Mouse (Mus musculus) neural tube, embryonic 11.5 days (tissue): Measurements from ENCODE around the gene Mn1. TPM values are rescaled to one million over a fixed set of nuclear protein-coding genes. Genes with fewer than 3 reads are reported as not detected.

Source experiments
- ATAC-seq: fragments of 200-750 bp; cut with Nextera tagmentation; 2 replicates; pipeline ENCODE4 v1.8.0; 2017; ENCODE audit warnings: moderate number of reproducible peaks, mild to moderate bottlenecking, moderate TSS enrichment, moderate library complexity; ENCODE audit not compliant: insufficient read depth, low FRiP score, low TSS enrichment
- DNase-seq: peaks from one replicate; pipeline ENCODE4 v3.0.0-alpha.2; 2015; ENCODE audit warnings: low spot score
- H3K27ac ChIP-seq: fragments of 300-500 bp; sonication (generic); 2 replicates; pipeline ENCODE4 v1.5.1; 2014; ENCODE audit warnings: low read depth, mild to moderate bottlenecking, low read length
- H3K27me3 ChIP-seq: fragments of 300-500 bp; sonication (generic); 2 replicates; pipeline ENCODE4 v1.6.1; 2014; ENCODE audit warnings: mild to moderate bottlenecking, low read length, mixed read lengths; ENCODE audit not compliant: control insufficient read depth, insufficient read depth
- H3K36me3 ChIP-seq: fragments of 300-500 bp; sonication (generic); 2 replicates; pipeline ENCODE4 v1.6.1; 2014; ENCODE audit warnings: mild to moderate bottlenecking, low read length, moderate library complexity, mixed read lengths; ENCODE audit not compliant: control insufficient read depth, insufficient read depth
- H3K4me1 ChIP-seq: fragments of 300-500 bp; sonication (generic); 2 replicates; pipeline ENCODE4 v1.6.1; 2014; ENCODE audit warnings: low read length, mixed read lengths; ENCODE audit not compliant: control insufficient read depth, insufficient read depth
- H3K4me2 ChIP-seq: fragments of 300-500 bp; sonication (generic); 2 replicates; pipeline ENCODE4 v1.6.1; 2014; ENCODE audit warnings: low read depth, mild to moderate bottlenecking, moderate library complexity
- H3K4me3 ChIP-seq: fragments of 300-500 bp; sonication (generic); 2 replicates; pipeline ENCODE4 v1.5.1; 2014; ENCODE audit warnings: low read depth, low read length
- H3K9ac ChIP-seq: fragments of 300-500 bp; sonication (generic); 2 replicates; pipeline ENCODE4 v1.6.1; 2014; ENCODE audit warnings: mild to moderate bottlenecking, low read length
- H3K9me3 ChIP-seq: fragments of 300-500 bp; sonication (generic); 2 replicates; pipeline ENCODE4 v1.6.1; 2016; ENCODE audit warnings: low read length; ENCODE audit not compliant: control insufficient read depth
- WGBS: fragments of 180-500 bp; shearing (Covaris S2); extraction: QIAGEN DNeasy Blood & Tissue Kit; methylation state at CpG from one replicate; pipeline ENCODE4 v1.1.7; 2014; 5-methylcytosine and 5-hydroxymethylcytosine counted together
- polyA plus RNA-seq: library from polyadenylated mRNA; unstranded; fragments of >200 nt; fragmentation: Nextera tagmentation; extraction: Ambion mirVana; gene quantifications from 2 replicates; pipeline ENCODE4 v1.2.1, GENCODE M21; 2014

The Mn1 gene
- polyA plus RNA-seq, 1 experiment from 2014 or later, result 25.6 TPM

DNA sequence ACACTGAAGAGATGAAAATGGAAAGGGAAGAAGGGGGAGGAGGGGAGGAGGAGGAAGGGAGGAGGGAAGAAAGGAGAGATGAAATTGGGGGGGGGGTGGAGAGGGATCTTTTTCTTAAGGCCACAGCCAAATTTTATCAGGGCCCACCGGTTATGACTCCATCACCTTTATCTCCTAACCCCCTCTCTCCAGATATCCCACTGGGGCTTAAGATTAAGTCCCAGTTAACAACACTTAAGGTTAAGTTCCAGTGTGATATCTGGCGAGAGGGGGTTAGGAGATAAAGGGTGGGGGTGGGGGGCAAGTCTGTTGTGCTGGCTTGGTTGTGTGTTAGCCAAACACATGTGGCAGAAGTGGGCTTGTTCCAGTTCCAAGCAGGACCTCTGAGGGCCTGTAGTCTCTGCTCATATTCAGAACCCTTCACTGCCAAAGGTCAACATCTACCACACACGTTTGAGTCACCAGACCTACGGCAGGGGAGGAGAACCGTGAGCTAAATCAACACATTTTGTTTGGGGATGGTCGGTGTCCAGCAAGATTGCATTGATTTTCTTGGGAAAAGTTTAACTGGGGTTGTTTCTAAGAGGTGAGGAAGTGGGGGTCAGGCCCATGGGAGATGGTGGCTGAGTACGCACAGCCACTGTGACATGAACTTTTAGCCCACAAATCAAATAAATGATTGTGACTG, 52.2 kb downstream of the Mn1 start:
- no peak overlapping the region for H3K9ac ChIP-seq
- H3K4me3 ChIP-seq, result no peak overlapping the region

DNA sequence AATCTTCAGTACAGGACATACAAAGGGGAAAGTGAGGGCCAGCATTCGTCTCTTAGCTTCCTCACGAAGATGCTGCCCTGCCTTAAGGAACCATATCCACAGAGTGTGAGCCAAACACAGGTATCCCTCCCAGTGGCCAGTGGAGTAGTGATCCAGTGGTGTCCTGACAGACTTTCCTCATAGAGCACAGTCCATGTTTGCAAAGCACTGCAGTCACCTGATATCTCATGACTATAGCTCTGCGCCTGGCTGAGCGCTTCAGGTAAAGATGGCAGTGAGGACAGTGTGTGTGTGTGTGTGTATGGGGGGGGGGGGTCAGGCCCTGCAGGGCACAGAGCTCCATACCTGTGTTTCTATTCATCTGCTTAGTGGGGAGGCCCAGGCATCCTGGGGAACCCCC, 53.7 kb downstream of the Mn1 start:
- Histone ChIP-seq H3K4me2 (no peak overlapping the region), H3K9me3 (no peaks in the 10 kb centered on the region), H3K27me3 (no peaks in the 10 kb centered on the region), H3K9ac (no peak overlapping the region), H3K36me3 (no peaks in the 10 kb centered on the region), H3K4me3 (no peak overlapping the region), H3K27ac (no peak overlapping the region), H3K4me1 (peaks cover 2% of the 10 kb centered on the region; the same call in 1 of the 2 replicates)
- ATAC-seq (no peak), DNase-seq (no peak)
- WGBS, result 90% methylated on average over 4 of the region's 4 CpGs

More for the DNA sequence above, 52.2 kb downstream of the Mn1 start:
- DNase-seq, result no peak
- H3K36me3 ChIP-seq, result no peaks in the 10 kb centered on the region
- WGBS, result 74% methylated on average over 7 of the region's 7 CpGs
- ATAC-seq, result no peak
- no peaks in the 10 kb centered on the region; the same call in 1 of the 2 replicates for H3K9me3 ChIP-seq
- peaks cover 4% of the 10 kb centered on the region; the same call in 1 of the 2 replicates for H3K4me1 ChIP-seq
- H3K27me3 ChIP-seq, result no peaks in the 10 kb centered on the region
- H3K27ac ChIP-seq, result no peak overlapping the region
- no peak overlapping the region for H3K4me2 ChIP-seq

DNA sequence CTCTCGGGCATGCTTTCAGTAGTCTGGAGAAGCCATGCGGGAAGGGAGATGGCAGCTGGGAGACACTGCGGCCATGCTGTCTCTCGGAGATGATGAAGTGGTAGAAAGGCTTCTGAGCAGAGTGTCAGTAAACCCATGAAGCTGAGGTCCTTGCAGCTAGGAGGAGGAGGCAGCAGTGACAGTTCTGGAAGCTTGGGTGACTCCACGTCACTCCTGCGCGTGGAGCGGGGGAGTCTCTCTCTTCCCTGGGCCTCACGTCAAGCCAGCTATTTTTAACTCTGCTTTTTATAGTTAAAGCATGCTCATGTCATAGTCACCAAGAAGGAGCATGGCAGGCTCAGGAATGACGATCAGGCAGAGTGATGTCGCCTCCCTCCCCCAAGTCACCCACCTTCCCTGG, 56.3 kb downstream of the Mn1 start:
- H3K27ac ChIP-seq, result no peak overlapping the region
- no peak overlapping the region for H3K4me2 ChIP-seq
- no peak for DNase-seq
- no peaks in the 10 kb centered on the region for H3K27me3 ChIP-seq
- no peaks in the 10 kb centered on the region for H3K9me3 ChIP-seq
- no peaks in the 10 kb centered on the region for H3K4me1 ChIP-seq
- 84% methylated on average over 11 of the region's 11 CpGs for WGBS
- H3K36me3 ChIP-seq, result no peaks in the 10 kb centered on the region
- no peak overlapping the region for H3K9ac ChIP-seq
- no peak overlapping the region for H3K4me3 ChIP-seq
- no peak for ATAC-seq

DNA sequence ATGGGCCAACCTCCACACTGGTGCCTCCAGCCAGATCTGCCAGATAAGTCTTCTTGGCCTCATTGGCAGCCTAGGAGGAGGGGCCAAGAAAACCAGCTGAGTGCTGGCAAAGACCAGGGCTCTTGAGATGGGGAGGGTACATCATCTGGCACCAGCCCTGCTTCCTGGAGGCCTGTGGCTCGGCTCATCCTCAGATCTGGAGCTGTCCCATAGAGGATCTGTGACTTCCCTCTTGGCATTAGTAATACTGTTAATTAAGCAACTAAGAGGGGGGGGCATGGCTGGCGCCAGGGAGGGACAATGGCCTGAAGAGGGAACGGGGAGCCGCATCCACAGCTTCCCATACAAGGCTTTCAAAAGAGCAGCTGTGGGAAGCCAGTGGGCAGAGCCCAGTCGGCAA, 58.6 kb downstream of the Mn1 start:
- ATAC-seq, result no peak
- H3K4me1 ChIP-seq, result no peaks in the 10 kb centered on the region
- no peak overlapping the region for H3K27ac ChIP-seq
- DNase-seq, result no peak
- no peaks in the 10 kb centered on the region for H3K27me3 ChIP-seq
- WGBS, result 83% methylated on average over 5 of the region's 5 CpGs
- no peak overlapping the region for H3K4me3 ChIP-seq
- no peak overlapping the region for H3K9ac ChIP-seq
- H3K36me3 ChIP-seq, result no peaks in the 10 kb centered on the region
- no peak overlapping the region for H3K4me2 ChIP-seq
- H3K9me3 ChIP-seq, result no peaks in the 10 kb centered on the region

DNA sequence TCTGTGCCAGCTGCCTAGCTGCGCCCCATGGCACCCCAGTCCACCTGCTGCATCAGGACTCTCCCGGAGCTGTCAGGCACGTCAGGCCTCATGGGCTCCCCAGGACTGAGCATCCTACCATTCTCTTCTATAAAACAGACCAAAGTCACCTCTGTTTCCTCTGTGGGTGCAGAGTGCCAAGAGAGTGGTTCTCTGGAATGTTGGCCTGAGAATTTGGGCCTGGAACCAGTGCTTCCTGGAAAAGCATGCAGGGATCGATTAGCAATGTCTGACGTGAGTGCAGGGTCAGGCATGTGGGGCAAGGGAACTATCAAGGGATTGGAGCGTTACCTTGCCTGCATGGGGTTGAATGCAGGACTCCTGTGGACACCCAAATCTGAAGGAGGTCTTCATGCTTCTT, 59.0 kb downstream of the Mn1 start:
- no peaks in the 10 kb centered on the region for H3K4me1 ChIP-seq
- H3K4me3 ChIP-seq, result no peak overlapping the region
- no peak overlapping the region for H3K4me2 ChIP-seq
- H3K27me3 ChIP-seq, result no peaks in the 10 kb centered on the region
- H3K36me3 ChIP-seq, result no peaks in the 10 kb centered on the region
- no peak overlapping the region for H3K9ac ChIP-seq
- WGBS, result 78% methylated on average over 6 of the region's 6 CpGs
- DNase-seq (no peak), ATAC-seq (no peak)
- no peak overlapping the region for H3K27ac ChIP-seq
- no peaks in the 10 kb centered on the region for H3K9me3 ChIP-seq

DNA sequence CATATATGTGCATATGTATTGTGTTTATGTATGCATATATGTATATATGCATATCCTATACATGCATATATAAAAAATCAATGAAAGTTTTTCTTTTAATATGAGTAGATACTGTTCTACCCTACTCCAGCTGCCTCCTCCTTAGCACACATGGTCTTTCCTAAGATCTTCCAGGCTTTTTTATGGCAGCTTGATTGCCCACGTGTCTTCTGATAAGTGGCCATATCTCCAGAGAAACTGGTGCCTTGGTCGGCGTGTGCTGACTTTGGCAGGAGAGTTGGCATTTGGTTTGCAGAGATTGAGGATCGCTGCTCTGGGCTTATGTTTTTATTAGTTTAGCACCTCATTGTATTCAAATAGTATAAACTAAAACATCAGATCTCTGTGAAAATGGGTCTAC, 68.7 kb downstream of the Mn1 start:
- H3K27me3 ChIP-seq, result no peaks in the 10 kb centered on the region
- H3K9ac ChIP-seq, result no peak overlapping the region
- DNase-seq (no peak), ATAC-seq (no peak)
- H3K4me1 ChIP-seq, result no peaks in the 10 kb centered on the region
- 84% methylated on average over 4 of the region's 4 CpGs for WGBS
- no peaks in the 10 kb centered on the region for H3K36me3 ChIP-seq
- no peak overlapping the region for H3K4me2 ChIP-seq
- H3K27ac ChIP-seq, result no peak overlapping the region
- 0 out of 2 replicates have a peak, but pooled peaks cover 3% of the 10 kb centered on the region for H3K9me3 ChIP-seq
- H3K4me3 ChIP-seq, result no peak overlapping the region

DNA sequence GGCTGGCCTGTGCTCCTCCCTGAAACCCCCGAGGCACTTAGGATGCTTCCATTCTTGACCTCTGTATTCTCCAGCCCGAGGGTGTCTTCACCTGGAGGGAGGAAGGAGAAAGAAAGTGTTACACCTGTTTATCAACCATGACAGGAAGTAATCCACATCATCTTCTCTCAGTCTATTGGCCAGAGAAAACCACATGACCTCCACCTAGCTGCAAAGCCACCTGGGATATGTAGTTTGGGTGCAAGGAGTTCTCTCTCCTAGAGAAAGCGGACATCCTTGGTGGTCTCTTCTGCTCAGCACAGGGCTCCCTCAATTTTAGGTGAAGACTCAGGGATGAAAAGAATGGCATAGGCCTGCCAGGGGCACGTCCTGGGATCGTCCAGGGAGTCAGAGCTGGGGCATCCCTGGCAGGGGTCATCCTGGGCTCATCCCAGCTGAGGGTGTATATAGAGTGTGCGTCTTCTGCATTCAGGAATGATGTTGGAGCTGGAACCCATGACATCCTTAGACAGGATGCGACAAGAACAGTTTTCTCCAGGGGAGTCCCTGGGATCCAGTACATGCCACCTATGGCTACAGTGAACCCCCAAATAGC, 72.0 kb downstream of the Mn1 start:
- Histone ChIP-seq H3K36me3 (no peaks in the 10 kb centered on the region), H3K4me2 (no peak overlapping the region), H3K4me1 (no peaks in the 10 kb centered on the region), H3K4me3 (no peak overlapping the region), H3K9me3 (no peaks in the 10 kb centered on the region), H3K27ac (no peak overlapping the region), H3K27me3 (no peaks in the 10 kb centered on the region), H3K9ac (no peak overlapping the region)
- WGBS, result 57% methylated on average over 7 of the region's 7 CpGs
- ATAC-seq (no peak), DNase-seq (no peak)

DNA sequence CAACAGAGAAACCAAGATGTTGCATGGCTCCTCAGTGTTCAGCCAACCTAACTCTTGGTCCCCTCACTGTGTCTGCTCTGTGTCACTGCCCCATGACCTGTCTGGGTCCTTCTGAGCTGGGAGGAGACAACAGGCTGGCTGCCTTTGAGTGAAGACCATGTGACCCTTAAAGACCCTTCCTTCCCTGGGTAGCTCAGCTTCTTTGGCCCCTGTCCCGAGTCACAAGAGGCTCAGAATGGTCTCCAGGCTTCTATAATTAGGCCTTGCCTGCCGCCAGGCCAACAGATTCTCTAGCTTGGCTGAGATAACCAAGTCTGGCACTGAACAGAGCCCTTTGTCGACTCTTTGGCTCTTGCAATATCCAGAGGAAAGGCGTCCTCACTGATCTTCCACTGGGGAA, 73.4 kb downstream of the Mn1 start:
- no peak for ATAC-seq
- Histone ChIP-seq H3K9me3 (no peaks in the 10 kb centered on the region), H3K4me2 (no peak overlapping the region), H3K4me1 (no peaks in the 10 kb centered on the region), H3K27me3 (no peaks in the 10 kb centered on the region), H3K4me3 (no peak overlapping the region), H3K9ac (no peak overlapping the region), H3K36me3 (no peaks in the 10 kb centered on the region), H3K27ac (no peak overlapping the region)
- no peak for DNase-seq
- WGBS, result 80% methylated on average over 4 of the region's 4 CpGs

DNA sequence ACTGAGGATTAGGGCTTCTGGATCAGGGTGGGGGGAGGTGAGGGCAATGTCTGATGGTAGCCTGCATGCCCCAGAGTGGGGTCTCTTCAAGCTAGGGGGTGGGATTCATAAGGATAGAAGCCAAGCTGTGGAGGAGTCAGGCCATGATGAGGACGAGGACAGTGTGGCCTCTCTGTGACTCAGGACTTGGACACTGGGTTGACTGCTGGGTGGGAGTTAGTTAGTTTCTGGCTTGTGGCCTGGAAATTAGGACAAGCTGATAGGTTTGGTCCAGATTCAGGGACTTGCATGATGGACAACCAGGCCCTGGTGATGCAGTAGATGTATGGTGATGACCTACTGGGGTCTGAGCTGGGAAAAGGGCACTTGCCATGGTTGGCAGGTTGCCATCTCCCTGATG, 74.3 kb downstream of the Mn1 start:
- Histone ChIP-seq H3K27ac (no peak overlapping the region), H3K36me3 (no peaks in the 10 kb centered on the region), H3K4me2 (no peak overlapping the region), H3K9me3 (no peaks in the 10 kb centered on the region), H3K4me1 (no peaks in the 10 kb centered on the region), H3K9ac (no peak overlapping the region), H3K27me3 (no peaks in the 10 kb centered on the region), H3K4me3 (no peak overlapping the region)
- ATAC-seq (no peak), DNase-seq (no peak)
- 70% methylated on average over 1 of the region's 1 CpGs for WGBS
